Mouse (Mus musculus) CD4-positive naive resting alpha-beta T cell, adult 76 days (primary cell): Measurements from ENCODE around the gene Efna4. TPM values are rescaled to one million over a fixed set of nuclear protein-coding genes. Genes with fewer than 3 reads are reported as not detected.

Experiments used
- total RNA-seq: library from RNA; stranded (reverse); gene quantifications from one replicate; pipeline ENCODE4 v1.2.4, GENCODE M21; 2023

Gene Efna4
- total RNA-seq, result 0.70 TPM

GRCm38 (mm10) chr3:89337721-89338578 is at the start of gene Efna4:
Gene Efna4, minus strand, starts transcription at chr3:89338028.

GRCm38 (mm10) chr3:89365153-89365485 is 27.3 kb upstream of the Efna4 start, which contains the start of gene Dcst1:
Gene Dcst1, minus strand, starts transcription at chr3:89365253.

DNA sequence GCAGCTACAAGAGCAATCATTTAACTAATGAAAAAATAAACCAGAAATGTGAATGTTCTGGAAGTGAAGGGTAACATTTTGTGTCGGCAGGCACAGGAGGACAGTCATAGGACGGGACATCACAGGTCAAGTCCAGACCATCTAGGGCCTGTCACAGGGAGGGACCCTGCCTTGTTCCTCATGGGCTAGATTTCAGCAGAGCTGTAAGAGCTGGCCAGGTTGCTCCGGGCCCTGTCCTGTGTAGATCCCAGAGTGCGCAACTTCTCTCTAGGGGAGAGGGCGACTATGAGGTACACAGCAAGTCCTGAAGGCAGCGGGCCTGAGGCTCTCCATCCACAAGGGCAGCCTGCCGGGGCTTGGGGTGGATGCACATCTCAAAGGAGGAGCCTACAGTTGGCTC is 23.8 kb upstream of the Efna4 start, which contains the start of gene Dcst2:
Dcst2 (plus strand) TSS at position 301 of the 400 bp plus-strand sequence.

GRCm38 (mm10) chr3:89349869-89350501 is 12.2 kb upstream of the Efna4 start, which contains the start of gene Adam15:
Gene Adam15, minus strand, starts transcription at chr3:89349996.

GRCm38 (mm10) chr3:89322514-89323165 is 15.2 kb downstream of the Efna4 start, which contains the start of gene Efna3:
Gene Efna3, minus strand, starts transcription at chr3:89322965.

Other genes starting within 250 kb of the Efna4 start
- gene Rusc1, start 244.7 kb downstream of the Efna4 start, total RNA-seq, result 69.6 TPM
- gene Gm43738, start 236.9 kb downstream of the Efna4 start, total RNA-seq, result not detected
- 35.4 TPM for gene Fdps, start 236.1 kb downstream of the Efna4 start, total RNA-seq
- 0.21 TPM for gene Pklr, start 201.9 kb downstream of the Efna4 start, total RNA-seq
- gene Hcn3, start 177.8 kb downstream of the Efna4 start, total RNA-seq, result 5.2 TPM
- 110 TPM for gene Clk2, start 173.2 kb downstream of the Efna4 start, total RNA-seq
- 129 TPM for gene Scamp3, start 160.6 kb downstream of the Efna4 start, total RNA-seq
- gene Fam189b, start 154.9 kb downstream of the Efna4 start, total RNA-seq, result 104 TPM
- 60.6 TPM for gene Gba, start 135.1 kb downstream of the Efna4 start, total RNA-seq
- gene Thbs3, start 122.8 kb downstream of the Efna4 start, total RNA-seq, result 6.9 TPM
- gene Mtx1, start 110.9 kb downstream of the Efna4 start, total RNA-seq, result 175 TPM
- gene Muc1, start 109.0 kb downstream of the Efna4 start, total RNA-seq, result 1.5 TPM
- gene Krtcap2, start 92.1 kb downstream of the Efna4 start, total RNA-seq, result 91.1 TPM
- 1.6 TPM for gene Trim46, start 91.7 kb downstream of the Efna4 start, total RNA-seq
- 47.1 TPM for gene Dpm3, start 78.7 kb downstream of the Efna4 start, total RNA-seq
- 90.8 TPM for gene Slc50a1, start 67.5 kb downstream of the Efna4 start, total RNA-seq
- not detected for gene Efna1, start 56.9 kb downstream of the Efna4 start, total RNA-seq
- gene Efna3, start 15.1 kb downstream of the Efna4 start, total RNA-seq, result not detected
- gene Adam15, start 12.0 kb upstream of the Efna4 start, total RNA-seq, result 14.3 TPM
- gene Dcst2, start 23.9 kb upstream of the Efna4 start, total RNA-seq, result 0.23 TPM
- gene Dcst1, start 27.2 kb upstream of the Efna4 start, total RNA-seq, result not detected
- 78.1 TPM for gene Zbtb7b, start 56.7 kb upstream of the Efna4 start, total RNA-seq
- not detected for gene Lenep, start 64.8 kb upstream of the Efna4 start, total RNA-seq
- 21.0 TPM for gene Flad1, start 73.8 kb upstream of the Efna4 start, total RNA-seq
- 3.7 TPM for gene Cks1b, start 80.4 kb upstream of the Efna4 start, total RNA-seq
- 96.1 TPM for gene Shc1, start 80.4 kb upstream of the Efna4 start, total RNA-seq
- gene Pygo2, start 92.2 kb upstream of the Efna4 start, total RNA-seq, result 39.8 TPM
- 95.0 TPM for gene Pbxip1, start 98.7 kb upstream of the Efna4 start, total RNA-seq
- 10.0 TPM for gene Pmvk, start 116.5 kb upstream of the Efna4 start, total RNA-seq
- not detected for gene Kcnn3, start 182.1 kb upstream of the Efna4 start, total RNA-seq